Mouse (Mus musculus) induced T-regulatory cell, adult 2 months (primary cell): ENCODE measurements at regions not wholly inside any gene's neighbourhood (a gene's known extent, or its start where the extent isn't known, plus 50 kb on each side); places are given as distances from the start of the nearest gene placed in this dataset.

Experiments
- DNase-seq: peaks from one replicate; pipeline ENCODE4 v3.0.0-alpha.2; 2012; ENCODE audit warnings: low read depth

DNA sequence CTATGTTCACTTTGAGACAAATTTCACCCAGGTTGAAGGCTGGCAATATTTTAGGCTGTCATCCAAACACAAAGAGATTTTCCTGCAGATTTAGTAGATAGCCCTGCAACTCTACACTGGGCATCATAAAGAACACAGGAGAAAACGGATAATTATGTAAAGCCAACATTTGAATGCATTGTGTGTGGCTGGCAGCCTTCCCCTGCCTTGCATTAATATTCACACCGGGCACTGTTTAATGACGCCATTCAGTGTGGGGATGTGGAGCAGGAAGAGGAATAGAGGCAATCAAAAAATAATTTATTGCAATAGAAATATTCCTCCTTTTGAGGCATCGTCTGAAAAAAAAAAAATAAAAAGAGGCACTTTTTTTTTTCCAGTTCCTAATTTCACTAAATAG lies 105.7 kb downstream of the Samd5 start:
- no peak for DNase-seq

DNA sequence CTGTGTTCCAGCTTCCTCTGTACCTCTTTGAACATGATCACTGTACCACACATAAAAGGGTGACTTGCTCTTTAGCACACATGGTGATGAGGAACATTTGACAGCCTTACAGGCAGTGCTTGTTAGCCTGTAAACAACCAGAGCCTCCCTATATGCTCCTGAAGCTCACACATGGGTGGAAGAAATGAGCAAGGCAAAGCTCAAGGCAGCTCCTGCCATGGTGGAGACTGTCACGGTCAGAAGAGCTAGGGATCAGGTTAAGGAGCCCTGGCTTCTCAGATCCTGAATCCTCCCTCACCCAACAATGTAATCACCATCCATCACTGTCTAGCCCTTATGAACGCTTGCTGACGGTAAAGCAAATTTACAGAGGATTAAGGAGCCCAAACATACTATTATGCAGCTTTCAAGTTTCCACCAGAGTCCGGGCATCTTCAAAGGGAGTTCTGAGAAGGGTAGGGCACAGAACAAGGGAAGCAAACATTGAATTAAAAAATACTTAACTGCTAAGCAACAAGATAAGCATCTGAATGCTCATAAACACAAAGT lies 117.4 kb downstream of the Samd5 start:
- DNase-seq: no peak

DNA sequence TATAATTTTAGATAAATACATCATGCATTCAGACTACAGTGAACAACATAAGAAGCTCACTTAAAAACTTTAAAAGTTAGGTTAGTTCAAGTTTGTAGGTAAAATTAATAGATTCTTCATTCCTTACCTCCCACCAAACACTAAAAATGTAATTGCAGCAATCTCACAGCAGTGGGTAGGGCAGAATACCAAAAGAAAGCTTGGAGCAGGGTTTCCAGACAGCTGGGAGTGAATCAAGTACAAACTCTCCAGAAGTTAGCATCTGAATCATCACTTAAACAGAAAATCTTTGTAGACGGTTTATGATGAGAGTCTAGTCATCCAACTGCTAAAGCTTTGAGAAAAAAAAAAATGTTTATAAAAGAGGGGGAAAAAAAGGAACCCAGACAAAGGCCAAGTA lies 117.9 kb downstream of the Samd5 start:
- DNase-seq: no peak

DNA sequence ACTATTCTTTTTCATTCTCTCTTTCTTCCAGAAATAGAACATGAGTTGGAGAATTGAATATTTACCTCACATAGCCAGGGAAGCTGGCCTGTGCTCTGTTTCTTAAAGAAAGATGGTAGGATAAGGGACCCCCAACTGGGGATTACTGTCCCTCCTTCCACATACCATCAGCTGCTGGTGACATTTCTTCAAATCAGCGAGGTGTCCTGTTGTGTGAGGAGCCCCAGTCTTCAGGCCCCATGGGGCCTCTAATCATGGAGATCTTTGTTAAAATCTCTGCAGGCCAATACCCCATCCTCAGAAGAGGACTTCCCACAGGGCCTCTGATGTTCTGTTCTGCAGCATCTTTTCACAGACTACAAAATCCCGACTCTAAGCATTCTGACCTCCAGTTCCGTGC lies 121.1 kb downstream of the Samd5 start:
- no peak for DNase-seq

DNA sequence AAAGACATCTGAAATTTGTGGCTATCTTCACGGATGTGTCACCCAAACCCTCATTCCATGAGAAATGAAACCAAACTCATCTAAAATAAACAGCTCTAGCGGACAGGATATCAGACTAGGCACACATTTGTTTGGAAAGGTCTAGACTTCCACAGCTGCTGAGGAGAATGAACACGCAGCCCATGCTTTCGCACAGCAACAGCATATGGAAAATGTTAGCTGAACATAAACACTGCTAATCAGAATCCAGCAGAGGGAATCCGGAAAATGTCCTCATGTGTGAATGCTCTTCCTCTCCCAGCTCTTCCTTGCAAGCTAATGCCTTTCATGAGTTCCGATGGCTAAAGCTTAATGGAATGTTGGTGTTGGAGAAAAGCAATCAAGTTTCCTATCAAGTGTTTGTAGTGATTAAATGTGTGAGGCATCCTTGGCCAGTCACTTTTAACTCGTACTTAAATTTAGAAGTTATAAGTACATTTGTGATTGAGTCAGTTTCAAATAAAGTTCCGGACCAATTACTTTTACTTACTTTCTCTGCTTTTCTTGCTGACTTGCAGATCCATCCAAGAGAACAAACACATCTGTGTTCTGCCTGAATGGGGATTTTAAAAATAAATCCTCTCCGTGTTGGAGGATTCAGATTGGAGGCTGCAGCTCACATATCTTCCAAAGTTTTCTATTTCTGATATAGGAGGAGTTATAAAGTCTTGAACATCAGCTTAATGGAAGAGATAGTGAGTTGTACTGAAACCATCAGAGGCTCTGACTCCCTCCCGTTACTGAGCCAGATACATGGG lies 124.9 kb downstream of the Samd5 start:
- DNase-seq: no peak

DNA sequence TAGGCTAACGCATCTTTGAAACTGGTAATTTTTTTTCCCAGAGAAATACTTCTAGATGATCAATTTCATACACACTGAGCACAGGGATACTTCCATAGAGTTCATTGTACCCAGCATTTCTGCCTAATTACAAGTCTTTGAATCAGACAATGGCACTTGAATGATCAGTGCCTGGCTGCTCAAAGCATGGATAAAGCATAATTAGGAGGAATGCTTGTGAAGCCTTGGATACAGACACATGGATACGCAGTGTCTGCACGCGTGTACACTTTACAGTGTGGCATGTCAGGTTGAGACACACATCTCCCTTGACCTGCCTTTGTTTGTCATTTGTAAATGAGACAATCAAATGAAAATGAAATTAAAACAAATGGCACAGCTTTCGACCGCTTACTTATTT lies 129.2 kb downstream of the Samd5 start:
- no peak for DNase-seq

DNA sequence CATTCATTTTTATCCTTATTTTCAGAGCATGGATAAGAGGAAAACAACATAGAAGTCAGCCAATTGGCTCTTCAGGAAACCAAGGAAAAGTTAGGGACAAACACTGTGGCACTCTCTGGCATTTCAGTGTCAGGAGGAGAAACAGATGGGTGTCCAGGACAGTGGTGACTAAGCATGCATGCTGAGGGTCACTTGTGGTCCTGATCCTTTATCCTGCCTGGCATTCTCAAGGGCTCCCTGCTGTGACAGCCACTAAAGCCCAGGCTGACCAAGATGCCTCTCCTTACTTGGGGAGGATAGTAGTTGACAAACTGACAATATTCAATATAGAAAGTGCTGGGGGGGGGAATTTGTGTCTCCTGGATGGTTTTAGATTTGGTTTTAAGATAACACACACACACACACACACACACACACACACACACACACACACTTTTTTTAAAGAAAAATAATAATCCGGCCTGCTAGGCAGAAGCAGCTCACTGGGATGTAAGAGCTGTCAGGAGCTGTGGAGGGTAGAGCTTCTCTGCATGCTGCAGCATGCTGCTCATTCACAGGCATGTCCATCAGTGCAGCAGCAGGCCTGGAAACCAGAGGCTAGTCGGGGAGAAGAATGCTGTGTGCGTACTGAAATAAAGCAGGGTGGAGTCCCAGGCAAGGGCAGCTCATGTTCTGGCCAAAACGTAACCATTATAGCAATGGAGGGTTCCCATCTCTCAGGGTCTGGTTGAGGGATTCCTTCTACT lies 130.8 kb downstream of the Samd5 start:
- no peak for DNase-seq

DNA sequence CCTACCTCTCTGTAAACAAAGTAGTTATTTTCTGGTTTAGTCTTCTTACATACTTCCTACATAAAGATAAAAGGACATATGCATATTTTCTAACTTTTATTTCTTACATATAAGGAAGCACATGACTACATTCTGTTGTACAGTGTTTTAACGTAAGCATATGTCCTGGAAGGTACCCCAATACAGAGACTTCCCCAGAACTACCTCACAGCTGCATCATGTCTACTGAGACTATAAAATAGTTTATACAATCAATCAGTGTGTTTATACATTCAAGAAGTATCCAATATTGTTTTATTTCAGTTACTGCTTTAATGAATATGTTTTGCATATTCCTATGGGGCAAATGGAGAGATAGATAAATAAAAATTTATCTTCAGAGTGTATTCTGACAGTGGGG lies 133.4 kb downstream of the Samd5 start:
- no peak for DNase-seq

DNA sequence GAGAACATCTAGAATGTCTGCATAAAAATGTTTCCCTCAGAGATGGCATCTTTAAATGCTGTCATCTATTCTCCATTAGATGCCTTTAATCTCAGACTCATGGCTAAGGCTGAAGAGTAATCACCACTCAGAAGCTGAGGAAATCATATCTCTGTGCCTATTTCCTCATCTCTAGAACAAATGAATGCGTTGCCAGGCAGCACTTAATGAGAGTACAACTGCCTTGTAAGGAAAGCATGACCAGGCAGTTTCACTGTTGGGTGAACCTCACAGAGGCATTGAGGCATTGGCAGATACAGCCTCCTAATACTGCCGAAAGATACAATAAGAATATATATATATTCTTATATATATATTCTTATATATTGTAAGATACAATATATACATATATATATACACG lies 137.3 kb downstream of the Samd5 start:
- no peak for DNase-seq

DNA sequence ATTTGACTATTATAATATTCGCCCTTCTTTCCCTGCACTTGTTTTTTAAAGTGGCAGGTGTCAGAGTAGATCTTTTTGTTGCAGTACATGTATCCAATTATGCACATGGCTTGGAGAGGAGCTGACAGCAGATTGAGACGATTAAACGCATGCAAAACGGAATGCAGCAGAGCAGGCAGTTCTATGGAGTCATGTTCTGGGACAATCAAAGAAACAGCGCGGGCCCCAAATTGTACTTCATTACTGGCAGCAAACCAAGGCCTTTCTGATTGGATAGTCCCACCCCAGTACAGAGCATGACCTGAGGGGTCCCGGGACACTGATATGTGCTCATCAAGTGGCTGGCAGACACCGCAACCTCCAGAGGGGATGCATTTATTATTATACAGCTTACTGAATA lies 140.5 kb downstream of the Samd5 start:
- no peak for DNase-seq

DNA sequence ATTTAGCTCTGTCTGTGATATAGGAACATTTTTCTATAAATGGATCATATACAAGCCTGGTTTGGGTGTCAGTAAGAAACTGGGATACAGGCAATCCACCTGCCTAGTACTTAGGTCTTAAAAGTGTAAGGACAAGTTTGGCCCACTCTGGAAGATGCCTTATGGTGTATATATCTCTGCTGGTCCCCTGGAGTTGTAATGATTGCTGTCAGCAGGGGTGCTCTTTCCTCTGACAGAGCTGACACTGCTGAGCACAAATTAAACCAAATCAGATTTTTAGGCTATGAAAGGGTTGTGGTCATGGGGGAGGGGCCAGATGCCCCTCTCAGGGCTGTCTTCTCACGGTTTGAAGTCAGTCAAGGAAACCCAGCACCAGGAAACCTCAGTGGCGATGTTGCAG lies 141.7 kb downstream of the Samd5 start:
- no peak for DNase-seq

DNA sequence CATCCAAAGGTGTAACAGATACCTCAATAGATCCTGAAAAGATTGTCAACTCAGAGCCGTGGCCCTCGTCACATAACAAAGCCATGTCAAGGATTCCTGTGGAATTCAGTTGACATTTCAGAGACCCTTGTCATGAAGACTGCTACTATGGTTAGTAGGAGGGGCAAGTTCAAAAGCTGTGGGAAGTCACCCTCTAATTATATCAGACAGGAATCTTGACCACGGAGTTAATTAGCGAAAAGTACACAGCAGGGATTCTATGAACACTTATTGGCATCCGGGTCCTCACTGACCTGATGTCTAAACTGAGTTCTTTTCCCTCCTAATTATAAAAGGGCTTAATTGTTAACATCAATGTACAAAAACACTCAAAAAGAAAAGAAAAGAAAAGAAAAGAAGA lies 143.1 kb downstream of the Samd5 start:
- no peak for DNase-seq

DNA sequence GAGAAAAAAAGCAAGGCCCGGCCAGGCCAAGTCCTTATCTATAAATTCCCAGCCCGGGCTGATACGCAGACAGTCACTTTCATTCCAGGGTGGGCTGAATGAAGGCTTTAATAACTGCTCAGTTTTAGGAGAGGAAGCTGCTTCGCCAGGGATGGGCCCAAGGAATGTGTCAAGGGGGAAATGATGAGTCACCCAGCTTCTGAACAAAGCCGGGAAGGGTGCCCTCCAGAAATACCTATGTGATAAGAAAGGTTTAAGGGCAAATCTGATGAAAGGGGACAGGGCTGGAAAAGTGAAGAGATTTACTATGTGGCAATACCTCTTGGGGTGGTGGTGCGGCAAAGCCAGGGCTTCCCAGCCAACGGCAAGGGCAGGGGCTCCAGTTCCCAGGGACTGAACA lies 145.6 kb downstream of the Samd5 start:
- DNase-seq: no peak

DNA sequence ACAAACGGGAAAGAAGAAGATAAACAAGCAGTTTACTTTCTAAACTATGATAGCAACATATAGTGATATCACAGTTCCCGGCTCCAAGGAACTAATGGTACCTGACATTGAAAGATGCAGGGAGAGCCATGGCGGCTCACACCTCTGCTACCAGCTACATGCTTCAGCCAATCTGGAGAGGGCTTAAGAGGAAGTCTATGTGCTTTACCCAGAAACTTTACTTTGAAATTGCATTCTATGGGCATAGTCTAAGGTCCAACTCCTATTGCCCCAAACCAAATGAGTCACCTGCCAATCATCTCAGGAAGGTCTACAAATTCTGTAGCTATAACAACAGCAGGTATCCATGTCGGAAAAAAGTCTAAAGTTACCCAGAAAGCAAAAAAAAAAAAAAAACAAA lies 146.9 kb downstream of the Samd5 start:
- DNase-seq: no peak

DNA sequence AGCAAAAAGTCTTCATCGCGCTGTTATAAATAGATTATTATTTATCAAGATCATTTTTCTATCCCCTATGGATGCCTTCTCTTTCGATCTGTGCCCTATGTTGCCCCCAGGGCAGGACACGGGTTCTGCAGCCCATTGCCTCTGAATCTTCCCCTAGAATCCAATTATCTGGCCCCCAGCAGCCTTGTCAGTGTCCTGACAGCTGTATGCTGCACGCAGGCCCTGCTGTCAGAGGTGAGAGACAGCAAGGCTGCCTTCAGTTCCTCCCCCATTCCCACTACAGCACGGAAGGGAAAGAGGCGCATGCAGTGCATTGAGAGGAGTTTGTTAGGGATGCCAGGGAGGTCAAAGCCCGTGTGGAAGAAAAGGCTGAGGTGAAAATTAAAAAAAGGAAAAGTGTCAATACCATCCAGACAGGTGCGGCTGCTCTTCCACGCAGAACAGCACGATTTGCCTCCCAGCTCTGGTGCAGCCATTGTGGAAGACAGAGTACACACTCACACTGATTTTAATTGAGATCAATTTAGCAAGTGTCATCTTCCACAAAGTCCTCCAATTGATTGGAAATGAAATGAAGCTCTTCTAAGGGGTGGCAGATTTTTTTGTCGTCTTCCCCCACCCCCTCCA lies 165.1 kb downstream of the Samd5 start:
- no peak for DNase-seq

DNA sequence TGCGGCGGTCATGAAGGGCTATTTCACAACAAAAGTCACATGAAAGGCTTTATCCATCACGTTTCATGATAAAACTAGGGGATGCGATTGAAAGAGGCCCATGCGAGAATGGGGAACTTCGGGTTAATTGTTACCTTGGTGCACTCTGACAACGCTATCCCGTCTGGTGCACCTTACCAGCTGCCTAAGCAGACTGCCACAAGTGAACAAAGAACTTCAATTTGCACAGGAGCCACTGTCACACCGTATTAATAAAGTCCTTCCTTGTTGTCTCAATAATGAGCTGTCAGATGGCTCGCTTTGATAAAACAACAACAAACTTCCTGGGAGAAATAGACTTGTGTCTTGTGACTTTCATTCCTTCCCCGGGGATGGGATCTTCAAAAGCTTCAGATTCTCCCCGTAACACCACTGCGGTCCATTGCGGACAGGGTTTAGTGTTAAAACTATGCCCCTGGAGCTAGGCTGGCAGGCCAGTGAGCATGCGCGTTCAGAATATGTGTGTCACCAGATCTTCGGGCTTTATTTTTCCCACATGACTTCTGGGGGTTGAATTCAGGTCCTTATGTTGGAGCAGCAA lies 165.8 kb downstream of the Samd5 start:
- no peak for DNase-seq

DNA sequence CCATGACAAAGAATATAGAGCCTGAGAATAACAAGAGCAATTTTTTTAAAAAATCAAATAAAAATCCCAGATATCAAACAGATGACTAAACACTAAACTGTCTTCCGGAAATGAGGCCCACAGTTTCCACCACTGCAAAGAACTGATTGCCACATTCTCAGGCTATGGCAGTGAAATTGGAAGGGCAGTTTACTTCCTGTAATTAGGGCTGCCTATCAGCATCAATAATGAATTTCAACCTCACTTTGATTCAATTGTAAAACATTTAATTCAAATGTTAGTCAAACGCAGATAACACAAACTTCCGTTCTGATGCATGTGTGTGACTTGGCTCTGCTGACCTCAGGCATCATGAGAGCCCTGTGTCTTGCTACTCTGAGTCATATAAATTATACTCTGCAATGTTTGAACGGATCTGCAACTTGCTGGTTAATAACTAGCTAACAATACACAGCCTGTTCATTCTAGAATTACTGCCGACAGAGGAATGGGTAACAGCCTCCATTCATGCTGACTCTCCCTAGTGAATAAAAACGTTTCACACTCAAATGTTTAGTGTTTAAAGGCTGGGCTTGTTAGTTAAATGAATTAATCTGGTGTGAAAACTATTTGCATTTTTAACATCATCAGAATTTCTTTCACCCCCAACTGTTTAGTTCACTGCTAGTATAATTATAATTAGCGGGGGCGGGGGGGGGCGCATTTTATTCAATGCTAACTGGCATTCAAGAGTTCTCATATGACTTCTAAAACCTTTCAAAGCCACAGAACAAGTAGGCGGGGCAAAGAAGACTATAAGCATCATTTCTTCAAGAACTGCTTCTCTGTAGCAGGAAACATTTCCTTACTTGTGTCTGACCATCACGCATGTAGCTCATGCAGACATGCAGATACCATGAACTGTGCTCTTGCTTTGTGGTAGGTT lies 171.2 kb downstream of the Samd5 start:
- no peak for DNase-seq

DNA sequence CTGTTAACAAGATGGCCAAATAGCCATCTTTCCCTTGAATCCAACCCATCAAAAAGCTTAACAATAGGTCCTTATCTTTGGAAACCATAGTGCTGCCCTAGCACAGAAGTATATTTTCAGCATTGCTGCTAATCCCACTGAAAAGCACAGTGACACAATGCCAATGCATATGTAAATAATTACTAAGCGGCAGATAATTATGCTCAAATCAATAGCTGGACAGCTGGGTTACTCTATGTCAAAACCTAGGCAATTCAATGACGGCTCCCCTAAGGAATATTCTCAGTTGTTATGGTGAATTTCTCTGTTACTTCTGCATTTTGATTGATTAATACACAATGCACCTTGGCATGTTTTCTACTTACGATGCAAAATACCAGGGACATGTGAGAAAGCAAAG lies 176.5 kb downstream of the Samd5 start:
- no peak for DNase-seq

DNA sequence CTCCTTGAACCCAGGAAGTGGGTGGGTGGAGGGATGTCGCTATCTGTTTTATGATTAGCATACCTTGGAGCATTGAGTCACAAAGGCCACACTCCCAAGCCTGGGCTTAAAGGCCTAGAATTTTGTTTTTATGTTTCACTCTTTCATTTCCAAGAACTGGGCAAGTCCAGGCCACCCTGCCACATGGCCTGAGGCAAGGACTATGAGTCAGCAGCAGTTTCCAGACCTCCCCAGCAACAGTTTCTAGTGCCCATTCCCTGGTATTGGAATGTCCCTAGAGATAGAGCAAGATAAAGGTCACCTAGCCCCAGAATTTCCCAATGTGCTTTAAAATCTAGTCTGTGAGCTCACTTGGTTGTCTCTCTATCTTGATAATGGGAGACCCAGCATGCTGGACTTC lies 178.0 kb downstream of the Samd5 start:
- DNase-seq: no peak

DNA sequence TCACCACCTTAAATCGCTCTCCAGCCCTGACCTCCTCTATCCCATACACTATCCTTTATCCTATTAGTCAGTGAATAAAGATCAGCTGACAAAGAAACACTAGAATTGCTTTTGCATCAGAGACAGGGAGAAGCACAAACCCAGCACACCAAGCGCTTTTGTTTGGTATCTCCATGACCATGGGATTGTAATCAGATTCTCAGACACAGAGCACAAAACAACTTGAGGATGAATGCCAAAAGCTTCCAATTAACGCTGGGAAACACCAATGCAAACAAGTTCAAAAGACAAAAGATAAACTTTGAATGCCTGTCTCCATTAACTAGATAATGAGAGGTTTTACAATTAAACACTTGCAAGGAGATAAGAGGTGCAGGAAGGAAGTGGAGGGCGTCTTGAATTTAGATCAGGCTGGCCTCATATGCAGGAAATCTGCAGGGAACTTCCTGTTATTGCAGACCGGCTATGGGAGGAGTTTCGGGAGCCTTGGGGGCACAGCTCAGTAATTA lies 179.8 kb downstream of the Samd5 start:
- DNase-seq: peak; percentile 2

DNA sequence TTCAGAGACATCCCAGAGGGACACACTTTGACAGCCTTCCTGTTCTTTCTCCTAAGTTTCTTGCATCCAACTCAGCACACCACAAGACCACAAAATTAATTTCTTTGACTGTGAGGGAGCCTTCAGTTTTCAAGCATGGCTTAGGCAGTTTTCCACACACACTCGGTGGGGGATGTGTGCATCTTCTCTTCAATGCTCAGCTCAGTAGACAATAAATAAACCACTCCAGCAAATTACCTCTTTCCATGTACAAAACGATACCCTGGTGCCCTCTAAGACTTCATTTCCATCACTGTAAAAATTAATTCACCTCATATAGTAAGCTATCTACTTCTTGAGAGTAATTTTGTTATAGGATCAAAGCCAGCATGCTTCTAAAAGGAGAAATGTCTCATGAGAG lies 184.6 kb downstream of the Samd5 start:
- no peak for DNase-seq
